ENCODE assay signal across 8 mouse cellular contexts in genomic region chr11:100570430-100571201, GRCm38 (mm10). TPM values are rescaled to one million over a fixed set of nuclear protein-coding genes. Genes with fewer than 3 reads are reported as not detected.
DNase-seq lines count a peak whose midpoint lies in the region; ATAC-seq and TF ChIP-seq lines count a peak whose summit lies in the region.

No protein-coding gene starts in this region.

- ATAC-seq in heart, embryonic 14.5 days (ENCODE audit: insufficient number of reproducible peaks, insufficient read depth, low FRiP score, low read depth) = no peak
- ATAC-seq in liver, embryonic 14.5 days (ENCODE audit: insufficient read depth) = no peak
- ATAC-seq in stomach, embryonic 16.5 days (ENCODE audit: insufficient read depth, low FRiP score) = no peak

- H3K27ac ChIP-seq in embryonic fibroblast, embryonic 13.5 days (ENCODE audit: insufficient read depth, low read length) = no peak overlapping the region
- H3K27ac ChIP-seq in heart, embryonic 14.5 days (replicated peaks in 1 of 2; ENCODE audit: control insufficient read depth in 1 of 2, insufficient read depth in 1 of 2, low read depth in 2 of 2, low read length in 2 of 2) = no peak overlapping the region
- no peak overlapping the region for H3K27ac ChIP-seq in liver, embryonic 14.5 days
- no peak overlapping the region for H3K27ac ChIP-seq in stomach, embryonic 16.5 days (ENCODE audit: low read length)

- no peak for TF ChIP-seq POLR2A in brain, embryonic 14.5 days (IDR thresholded peaks at IDR 0.05; ENCODE audit: borderline replicate concordance, extremely low read depth, insufficient read depth, insufficient read length, poor library complexity, severe bottlenecking)
- TF ChIP-seq POLR2A in embryonic fibroblast, embryonic 13.5 days (IDR thresholded peaks at IDR 0.05; ENCODE audit: low read depth, low read length) = no peak

- H3K36me3 ChIP-seq in heart, embryonic 14.5 days (ENCODE audit: control insufficient read depth, insufficient read depth, low read length) = no peaks in the 10 kb centered on the region
- no peaks in the 10 kb centered on the region for H3K36me3 ChIP-seq in liver, embryonic 14.5 days (replicated peaks; ENCODE audit: control insufficient read depth, insufficient read depth, low read depth)
- no peaks in the 10 kb centered on the region for H3K36me3 ChIP-seq in stomach, embryonic 16.5 days (ENCODE audit: control insufficient read depth, insufficient read depth, low read length)

- no peak overlapping the region for H3K4me3 ChIP-seq in embryonic fibroblast, embryonic 13.5 days (ENCODE audit: insufficient read depth, low read length)
- H3K4me3 ChIP-seq in heart, embryonic 14.5 days (ENCODE audit: control insufficient read depth in 1 of 2, insufficient read depth in 1 of 2, low read depth in 1 of 2, low read length in 2 of 2) = peak overlapping the region; percentile 4 to 26; a peak in 3 of 4 replicates
- no peak overlapping the region for H3K4me3 ChIP-seq in liver, embryonic 14.5 days (ENCODE audit: insufficient read depth in 1 of 2, low read depth in 2 of 2, low read length in 2 of 2)
- H3K4me3 ChIP-seq in stomach, embryonic 16.5 days (replicated peaks; ENCODE audit: low read length) = peak overlapping the region; percentile 13; the same call in 1 of the 2 replicates

- H3K4me1 ChIP-seq in embryonic fibroblast, embryonic 13.5 days (ENCODE audit: control insufficient read depth, insufficient read depth, low read length) = no peaks in the 10 kb centered on the region; the same call in 1 of the 2 replicates
- H3K4me1 ChIP-seq in heart, embryonic 14.5 days (ENCODE audit: control insufficient read depth in 2 of 2, insufficient read depth in 2 of 2, low read length in 2 of 2) = peaks cover 11 to 14% of the 10 kb centered on the region in 2 experiments
- peaks cover 4 to 10% of the 10 kb centered on the region in 2 experiments; a peak in 3 of 4 replicates for H3K4me1 ChIP-seq in liver, embryonic 14.5 days (replicated peaks; ENCODE audit: control insufficient read depth in 2 of 2, insufficient read depth in 2 of 2, low read length in 1 of 2)
- peaks cover 12% of the 10 kb centered on the region for H3K4me1 ChIP-seq in stomach, embryonic 16.5 days (ENCODE audit: control insufficient read depth, insufficient read depth, low read length)

- no peaks in the 10 kb centered on the region for H3K9me3 ChIP-seq in heart, embryonic 14.5 days (ENCODE audit: control insufficient read depth, low read length)
- H3K9me3 ChIP-seq in liver, embryonic 14.5 days (ENCODE audit: control insufficient read depth, low read length) = no peaks in the 10 kb centered on the region
- no peaks in the 10 kb centered on the region for H3K9me3 ChIP-seq in stomach, embryonic 16.5 days (replicated peaks; ENCODE audit: control insufficient read depth, low read length)

- no peak for TF ChIP-seq EP300 in liver, embryonic 14.5 days (IDR thresholded peaks at IDR 0.05; ENCODE audit: low read depth)

- peak overlapping the region; percentile 57 for H3K9ac ChIP-seq in heart, embryonic 14.5 days (ENCODE audit: low read length)
- H3K9ac ChIP-seq in liver, embryonic 14.5 days (replicated peaks) = no peak overlapping the region
- H3K9ac ChIP-seq in stomach, embryonic 16.5 days (ENCODE audit: low read length) = peak overlapping the region; percentile 54

- H3K4me2 ChIP-seq in heart, embryonic 14.5 days (ENCODE audit: low read length) = peak overlapping the region; percentile 67
- H3K4me2 ChIP-seq in liver, embryonic 14.5 days (ENCODE audit: low read depth) = peak overlapping the region; percentile 37
- H3K4me2 ChIP-seq in stomach, embryonic 16.5 days (ENCODE audit: low read depth, low read length) = peak overlapping the region; percentile 44

- DNase-seq in CD8-positive naive resting alpha-beta T cell, adult 2 months (ENCODE audit: low read depth in 2 of 2, low spot score in 2 of 2) = peak; percentile 60 to 75
- DNase-seq in brain, embryonic 14.5 days (ENCODE audit: low read depth) = peak; percentile 88
- DNase-seq in kidney, postnatal 10 days = peak; percentile 84
- peak; percentile 30 to 51 (median 33) for DNase-seq in liver, embryonic 14.5 days (ENCODE audit: low read depth in 3 of 3, low spot score in 3 of 3)
- DNase-seq in neural tube, embryonic 10.5 days (ENCODE audit: extremely low spot score, low spot score) = peak; percentile 79

- H3K27me3 ChIP-seq in heart, embryonic 14.5 days (ENCODE audit: control insufficient read depth, insufficient read depth, low read length) = no peaks in the 10 kb centered on the region
- H3K27me3 ChIP-seq in liver, embryonic 14.5 days (ENCODE audit: control insufficient read depth, insufficient read depth, low read length) = no peaks in the 10 kb centered on the region
- H3K27me3 ChIP-seq in stomach, embryonic 16.5 days (ENCODE audit: control insufficient read depth, insufficient read depth, low read length) = no peaks in the 10 kb centered on the region

- WGBS in heart, embryonic 14.5 days = 9% methylated on average over 8 of the region's 8 CpGs
- WGBS in liver, embryonic 14.5 days (ENCODE audit: insufficient replicate concordance) = 8% methylated on average over 8 of the region's 8 CpGs
- WGBS in stomach, embryonic 16.5 days = 11% methylated on average over 8 of the region's 8 CpGs

- TF ChIP-seq CTCF in brain, embryonic 14.5 days (IDR thresholded peaks at IDR 0.05; ENCODE audit: borderline replicate concordance, extremely low read depth, insufficient read depth, insufficient read length) = peak; percentile 93
- peak; percentile 44; the same call in 1 of the 2 replicates for TF ChIP-seq CTCF in embryonic fibroblast, embryonic 13.5 days (IDR thresholded peaks at IDR 0.05; ENCODE audit: borderline replicate concordance, insufficient read depth, low read length)
- TF ChIP-seq CTCF in liver, embryonic 14.5 days (IDR thresholded peaks at IDR 0.05; ENCODE audit: low read depth) = peak; percentile 85

RNA-seq across cellular contexts. Expression of gene Cnp, which starts 4.1 kb away (rescaled TPM):
- polyA plus RNA-seq in brain, embryonic 14.5 days (2012; rRNA removed) = 18.1 and 22.4 TPM in 2 replicates
- polyA plus RNA-seq in embryonic fibroblast, embryonic 13.5 days (2011; ENCODE audit: insufficient read length, low read depth, missing spikeins) = 10.1 and 10.6 TPM in 2 replicates
- polyA plus RNA-seq in heart, embryonic 14.5 days (2014; fragmentation: Nextera tagmentation; extraction: Ambion mirVana) = 19.2 and 20.8 TPM in 2 replicates
- 5.2 and 6.3 TPM in 2 replicates for polyA plus RNA-seq in liver, embryonic 14.5 days (2012; rRNA removed)
- polyA plus RNA-seq in liver, embryonic 14.5 days (2014; fragmentation: Nextera tagmentation; extraction: Ambion mirVana) = 10.0 and 12.0 TPM in 2 replicates
- polyA plus RNA-seq in stomach, embryonic 16.5 days (2015; fragmentation: Nextera tagmentation; extraction: Ambion mirVana) = 38.9 and 40.6 TPM in 2 replicates

RNA-seq across cellular contexts. Expression of gene Ttc25, which starts 25.2 kb away (rescaled TPM):
- polyA plus RNA-seq in brain, embryonic 14.5 days (2012; rRNA removed) = 0.90 and 2.8 TPM in 2 replicates
- polyA plus RNA-seq in embryonic fibroblast, embryonic 13.5 days (2011; ENCODE audit: insufficient read length, low read depth, missing spikeins) = 0.20 TPM in 1 of 2 replicates, not detected in the other
- polyA plus RNA-seq in heart, embryonic 14.5 days (2014; fragmentation: Nextera tagmentation; extraction: Ambion mirVana) = 0.13 and 1.0 TPM in 2 replicates
- 0.01 and 0.03 TPM in 2 replicates for polyA plus RNA-seq in liver, embryonic 14.5 days (2012; rRNA removed)
- polyA plus RNA-seq in liver, embryonic 14.5 days (2014; fragmentation: Nextera tagmentation; extraction: Ambion mirVana) = 0.13 and 0.19 TPM in 2 replicates
- polyA plus RNA-seq in stomach, embryonic 16.5 days (2015; fragmentation: Nextera tagmentation; extraction: Ambion mirVana) = 0.40 and 0.60 TPM in 2 replicates

RNA-seq across cellular contexts. Expression of gene Acly, which starts 42.8 kb away (rescaled TPM):
- 189 and 209 TPM in 2 replicates for polyA plus RNA-seq in brain, embryonic 14.5 days (2012; rRNA removed)
- 111 and 143 TPM in 2 replicates for polyA plus RNA-seq in embryonic fibroblast, embryonic 13.5 days (2011; ENCODE audit: insufficient read length, low read depth, missing spikeins)
- polyA plus RNA-seq in heart, embryonic 14.5 days (2014; fragmentation: Nextera tagmentation; extraction: Ambion mirVana) = 51.6 and 54.0 TPM in 2 replicates
- polyA plus RNA-seq in liver, embryonic 14.5 days (2012; rRNA removed) = 35.5 and 45.9 TPM in 2 replicates
- polyA plus RNA-seq in liver, embryonic 14.5 days (2014; fragmentation: Nextera tagmentation; extraction: Ambion mirVana) = 68.2 and 76.7 TPM in 2 replicates
- polyA plus RNA-seq in stomach, embryonic 16.5 days (2015; fragmentation: Nextera tagmentation; extraction: Ambion mirVana) = 178 and 192 TPM in 2 replicates

RNA-seq across cellular contexts. Expression of gene Nkiras2, which starts 48.4 kb away (rescaled TPM):
- 111 and 119 TPM in 2 replicates for polyA plus RNA-seq in brain, embryonic 14.5 days (2012; rRNA removed)
- 29.2 and 29.9 TPM in 2 replicates for polyA plus RNA-seq in embryonic fibroblast, embryonic 13.5 days (2011; ENCODE audit: insufficient read length, low read depth, missing spikeins)
- 76.6 and 81.1 TPM in 2 replicates for polyA plus RNA-seq in heart, embryonic 14.5 days (2014; fragmentation: Nextera tagmentation; extraction: Ambion mirVana)
- polyA plus RNA-seq in liver, embryonic 14.5 days (2012; rRNA removed) = 15.0 and 15.5 TPM in 2 replicates
- polyA plus RNA-seq in liver, embryonic 14.5 days (2014; fragmentation: Nextera tagmentation; extraction: Ambion mirVana) = 16.8 and 17.0 TPM in 2 replicates
- 60.7 and 67.1 TPM in 2 replicates for polyA plus RNA-seq in stomach, embryonic 16.5 days (2015; fragmentation: Nextera tagmentation; extraction: Ambion mirVana)

RNA-seq across cellular contexts. Expression of gene Dnajc7, which starts 49.4 kb away (rescaled TPM):
- 139 and 201 TPM in 2 replicates for polyA plus RNA-seq in brain, embryonic 14.5 days (2012; rRNA removed)
- polyA plus RNA-seq in embryonic fibroblast, embryonic 13.5 days (2011; ENCODE audit: insufficient read length, low read depth, missing spikeins) = 214 and 225 TPM in 2 replicates
- polyA plus RNA-seq in heart, embryonic 14.5 days (2014; fragmentation: Nextera tagmentation; extraction: Ambion mirVana) = 66.4 and 69.6 TPM in 2 replicates
- 40.6 and 61.7 TPM in 2 replicates for polyA plus RNA-seq in liver, embryonic 14.5 days (2012; rRNA removed)
- polyA plus RNA-seq in liver, embryonic 14.5 days (2014; fragmentation: Nextera tagmentation; extraction: Ambion mirVana) = 13.4 and 15.1 TPM in 2 replicates
- polyA plus RNA-seq in stomach, embryonic 16.5 days (2015; fragmentation: Nextera tagmentation; extraction: Ambion mirVana) = 209 and 214 TPM in 2 replicates

Comparison
In these comparisons a context has a peak if more than half of its experiments do, and no peak if none do; other contexts are left out.
1. DNase-seq: peak in every context shown above with its lines; median percentile 88 in brain, embryonic 14.5 days; 84 in kidney, postnatal 10 days; 79 in neural tube, embryonic 10.5 days; 68 in CD8-positive naive resting alpha-beta T cell, adult 2 months; 33 in liver, embryonic 14.5 days.
2. H3K4me3 ChIP-seq: peak in heart, embryonic 14.5 days (2 of 2) and stomach, embryonic 16.5 days (single experiment); none in embryonic fibroblast, embryonic 13.5 days (single experiment) and liver, embryonic 14.5 days (0 of 2).
3. Peak in every context shown above with its lines, with median percentiles within 50 percentile points of each other: CTCF ChIP-seq and H3K4me2 ChIP-seq.